Mouse (Mus musculus) hindbrain, embryonic 11.5 days (tissue): ENCODE data around the gene Pth2. TPM values are rescaled to one million over a fixed set of nuclear protein-coding genes. Genes with fewer than 3 reads are reported as not detected.

ENCODE experiments used
- ATAC-seq: fragments of 200-750 bp; cut with Nextera tagmentation; 2 replicates; pipeline ENCODE4 v1.8.0; 2017; ENCODE audit warnings: mild to moderate bottlenecking, moderate TSS enrichment, moderate library complexity; ENCODE audit not compliant: low FRiP score
- DNase-seq: peaks from one replicate; pipeline ENCODE4 v3.0.0-alpha.2; 2015; ENCODE audit warnings: low spot score
- H3K27ac ChIP-seq: fragments of 300-500 bp; sonication (generic); 2 replicates; pipeline ENCODE4 v1.5.1; 2014; ENCODE audit warnings: mild to moderate bottlenecking, low read depth, low read length
- H3K27me3 ChIP-seq: fragments of 300-500 bp; sonication (generic); 2 replicates; pipeline ENCODE4 v1.6.1; 2014; ENCODE audit warnings: mild to moderate bottlenecking, low read length, moderate library complexity, mixed read lengths; ENCODE audit not compliant: control insufficient read depth, insufficient read depth
- H3K36me3 ChIP-seq: fragments of 300-500 bp; sonication (generic); 2 replicates; pipeline ENCODE4 v1.6.1; 2014; ENCODE audit warnings: mild to moderate bottlenecking, low read length, moderate library complexity, mixed read lengths; ENCODE audit not compliant: control insufficient read depth, insufficient read depth
- H3K4me1 ChIP-seq: fragments of 300-500 bp; sonication (generic); replicated peaks from 2 replicates; pipeline ENCODE4 v1.6.1; 2014; ENCODE audit warnings: low read length, mixed read lengths; ENCODE audit not compliant: control insufficient read depth, insufficient read depth
- H3K4me2 ChIP-seq: fragments of 300-500 bp; sonication (generic); replicated peaks from 2 replicates; pipeline ENCODE4 v1.6.1; 2014; ENCODE audit warnings: mild to moderate bottlenecking, low read depth, low read length
- H3K4me3 ChIP-seq: fragments of 300-500 bp; sonication (generic); 2 replicates; pipeline ENCODE4 v1.5.1; 2014; ENCODE audit warnings: low read depth, low read length
- H3K9ac ChIP-seq: fragments of 300-500 bp; sonication (generic); 2 replicates; pipeline ENCODE4 v1.6.1; 2014; ENCODE audit warnings: low read depth, low read length
- H3K9me3 ChIP-seq: fragments of 300-500 bp; sonication (generic); 2 replicates; pipeline ENCODE4 v1.6.1; 2016; ENCODE audit warnings: low read length; ENCODE audit not compliant: control insufficient read depth
- WGBS: fragments of 180-500 bp; shearing (Covaris S2); extraction: QIAGEN DNeasy Blood & Tissue Kit; methylation state at CpG from one replicate; pipeline ENCODE4 v1.1.7; 2014; 5-methylcytosine and 5-hydroxymethylcytosine counted together
- polyA plus RNA-seq: library from polyadenylated mRNA; unstranded; fragments of >200 nt; fragmentation: Nextera tagmentation; extraction: Ambion mirVana; gene quantifications from 2 replicates; pipeline ENCODE4 v1.2.1, GENCODE M21; 2014

Pth2 gene
- polyA plus RNA-seq, 1 experiment from 2014 or later: not detected

GRCm38 (mm10) chr7:45204380-45205143, 23.8 kb downstream of the Pth2 start, which contains the start of gene Ccdc155:
Gene Ccdc155, minus strand, starts transcription at chr7:45204892.
- Histone ChIP-seq H3K4me2 (peak within 1 kb of the TSS; percentile 21), H3K4me3 (peak within 1 kb of the TSS; percentile 34), H3K9me3 (no peaks in the 10 kb centered on the region), H3K27ac (no peak within 1 kb of the TSS), H3K4me1 (no peaks in the 10 kb centered on the region), H3K36me3 (no peaks in the 10 kb centered on the region), H3K27me3 (peaks cover 8% of the 10 kb centered on the region), H3K9ac (peak within 1 kb of the TSS; percentile 34; the same call in 1 of the 2 replicates)
- 9% methylated on average over 44 of the region's 44 CpGs for WGBS
- ATAC-seq: peak; percentile 96
- DNase-seq: peak; percentile 99

- H3K4me1 ChIP-seq: no peaks in the 10 kb centered on the region
- H3K27me3 ChIP-seq: peaks cover 21% of the 10 kb centered on the region
- H3K27ac ChIP-seq: no peak overlapping the region
- no peaks in the 10 kb centered on the region for H3K9me3 ChIP-seq
- no peaks in the 10 kb centered on the region for H3K36me3 ChIP-seq
- H3K4me3 ChIP-seq: no peak overlapping the region
- ATAC-seq (no peak), DNase-seq (no peak)
- WGBS: 76% methylated on average over 6 of the region's 6 CpGs
- H3K9ac ChIP-seq: no peak overlapping the region
- H3K4me2 ChIP-seq: no peak overlapping the region
These were observed 27.5 kb downstream of the Pth2 start for GRCm38 (mm10) chr7:45208260-45208659.

- ATAC-seq (no peak), DNase-seq (no peak)
- whole genome bisulfite sequencing: 76% methylated on average over 10 of the region's 10 CpGs
- Histone ChIP-seq H3K9ac (no peak overlapping the region), H3K9me3 (no peaks in the 10 kb centered on the region), H3K36me3 (no peaks in the 10 kb centered on the region), H3K4me3 (no peak overlapping the region), H3K4me2 (no peak overlapping the region), H3K4me1 (no peaks in the 10 kb centered on the region; the same call in 1 of the 2 replicates), H3K27ac (no peak overlapping the region), H3K27me3 (peaks cover 19% of the 10 kb centered on the region)
These were observed 30.3 kb downstream of the Pth2 start for GRCm38 (mm10) chr7:45211070-45211469.

DNA sequence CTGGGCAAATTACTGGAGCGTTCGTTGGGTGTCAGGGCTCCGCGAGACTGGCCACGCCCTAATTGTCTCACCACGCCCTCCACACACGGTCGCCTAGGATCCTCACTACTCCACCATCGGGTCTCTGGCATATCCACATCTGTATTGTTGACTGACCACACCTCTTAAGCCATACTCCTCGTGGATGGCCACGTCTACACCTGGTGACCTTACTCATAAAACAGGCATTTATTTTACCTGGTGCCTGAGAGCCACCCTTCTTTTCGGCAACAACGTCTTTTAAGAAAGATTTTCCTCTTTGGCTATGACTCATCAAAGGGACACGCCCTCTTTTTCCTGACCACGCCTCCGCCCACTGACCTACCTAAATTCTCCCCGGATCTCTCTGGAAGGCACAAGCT, 31.1 kb downstream of the Pth2 start, which contains the start of gene Dkkl1:
Dkkl1 (minus strand) TSS at position 297 of the 401 bp plus-strand sequence.
- no peak within 1 kb of the TSS for H3K4me3 ChIP-seq
- H3K9me3 ChIP-seq: no peaks in the 10 kb centered on the region
- H3K27ac ChIP-seq: no peak within 1 kb of the TSS
- peak; percentile 23 for DNase-seq
- no peak within 1 kb of the TSS for H3K9ac ChIP-seq
- 3% methylated on average over 17 of the region's 17 CpGs for WGBS
- no peaks in the 10 kb centered on the region for H3K36me3 ChIP-seq
- H3K4me1 ChIP-seq: peaks cover 1% of the 10 kb centered on the region
- H3K4me2 ChIP-seq: peak within 1 kb of the TSS; percentile 14
- no peak for ATAC-seq
- H3K27me3 ChIP-seq: peaks cover 19% of the 10 kb centered on the region

- WGBS: 69% methylated on average over 7 of the region's 7 CpGs
- no peak for DNase-seq
- H3K36me3 ChIP-seq: no peaks in the 10 kb centered on the region
- H3K4me2 ChIP-seq: no peak overlapping the region
- peaks cover 6% of the 10 kb centered on the region for H3K4me1 ChIP-seq
- H3K27me3 ChIP-seq: peaks cover 19% of the 10 kb centered on the region
- ATAC-seq: no peak
- no peaks in the 10 kb centered on the region for H3K9me3 ChIP-seq
- no peak overlapping the region for H3K9ac ChIP-seq
- H3K27ac ChIP-seq: no peak overlapping the region
- no peak overlapping the region for H3K4me3 ChIP-seq
These were observed 31.6 kb downstream of the Pth2 start for GRCm38 (mm10) chr7:45212356-45212755.

DNA sequence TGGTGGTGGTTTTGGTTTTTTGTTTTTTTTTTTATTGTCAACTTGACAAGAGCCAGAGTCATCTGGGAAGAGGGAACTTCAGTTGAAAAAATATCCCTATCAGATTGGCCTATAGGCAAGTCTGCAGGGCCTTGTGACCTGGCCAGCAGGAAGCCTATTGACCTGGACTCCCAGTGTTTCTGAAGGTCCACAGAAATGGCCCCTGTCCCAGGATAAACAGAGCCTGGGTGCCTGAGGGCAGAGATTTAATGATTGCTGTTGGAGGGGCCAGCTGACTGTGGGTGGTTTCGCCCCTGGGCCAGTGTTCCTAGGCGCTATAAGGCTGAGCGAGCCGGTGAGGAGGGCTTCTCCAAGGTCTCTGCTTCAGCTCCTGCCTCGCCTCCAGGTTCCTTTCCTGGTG, 32.9 kb downstream of the Pth2 start:
- no peak for ATAC-seq
- no peak overlapping the region for H3K4me3 ChIP-seq
- H3K27me3 ChIP-seq: peaks cover 19% of the 10 kb centered on the region
- H3K9me3 ChIP-seq: no peaks in the 10 kb centered on the region
- peaks cover 7% of the 10 kb centered on the region for H3K4me1 ChIP-seq
- no peak overlapping the region for H3K9ac ChIP-seq
- 68% methylated on average over 5 of the region's 5 CpGs for whole genome bisulfite sequencing
- no peak overlapping the region for H3K27ac ChIP-seq
- DNase-seq: peak; percentile 2
- no peak overlapping the region for H3K4me2 ChIP-seq
- H3K36me3 ChIP-seq: no peaks in the 10 kb centered on the region; the same call in 1 of the 2 replicates

DNA sequence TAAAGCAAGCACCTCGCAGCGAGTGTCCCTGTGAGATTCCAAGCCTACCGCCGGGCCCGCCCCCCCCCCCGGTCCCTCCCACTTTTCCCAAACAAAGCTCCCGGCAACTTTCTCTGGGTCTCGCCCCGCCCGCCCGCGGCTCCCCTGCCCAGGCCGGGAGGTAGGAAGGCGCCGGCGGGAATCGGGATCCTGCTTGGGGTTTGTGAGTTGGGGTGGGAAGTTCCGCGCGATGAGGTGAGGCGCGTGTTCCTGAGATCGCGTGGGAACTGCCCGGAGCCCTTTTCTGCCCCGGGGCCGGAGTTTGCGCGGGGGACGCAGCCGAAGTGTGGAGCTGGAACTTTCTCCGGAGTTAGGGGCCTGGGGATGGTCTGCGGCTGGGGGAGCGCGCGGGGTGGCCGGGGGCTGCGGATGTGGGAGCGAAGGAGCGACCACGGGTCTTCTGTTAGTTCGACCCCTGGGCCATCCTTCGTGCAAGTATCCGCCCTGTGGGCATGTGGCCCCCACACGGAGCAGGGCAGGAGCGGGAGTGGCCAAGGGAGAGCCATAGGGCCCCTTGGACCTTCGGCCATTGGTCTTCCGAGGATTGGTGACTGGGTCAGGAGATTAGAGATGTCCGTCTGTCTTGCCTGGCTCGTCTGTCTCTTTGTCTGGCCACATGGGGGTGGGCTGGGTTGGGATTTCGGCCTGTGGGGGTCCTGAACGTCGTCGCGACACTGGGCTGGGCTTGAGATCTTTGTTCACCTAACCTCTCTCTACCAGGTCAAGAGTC, 35.1 kb downstream of the Pth2 start, which contains the start of gene Tead2:
Tead2 (plus strand) TSS at position 81 of the 769 bp plus-strand sequence.
- H3K9ac ChIP-seq: peak within 1 kb of the TSS; percentile 90

DNA sequence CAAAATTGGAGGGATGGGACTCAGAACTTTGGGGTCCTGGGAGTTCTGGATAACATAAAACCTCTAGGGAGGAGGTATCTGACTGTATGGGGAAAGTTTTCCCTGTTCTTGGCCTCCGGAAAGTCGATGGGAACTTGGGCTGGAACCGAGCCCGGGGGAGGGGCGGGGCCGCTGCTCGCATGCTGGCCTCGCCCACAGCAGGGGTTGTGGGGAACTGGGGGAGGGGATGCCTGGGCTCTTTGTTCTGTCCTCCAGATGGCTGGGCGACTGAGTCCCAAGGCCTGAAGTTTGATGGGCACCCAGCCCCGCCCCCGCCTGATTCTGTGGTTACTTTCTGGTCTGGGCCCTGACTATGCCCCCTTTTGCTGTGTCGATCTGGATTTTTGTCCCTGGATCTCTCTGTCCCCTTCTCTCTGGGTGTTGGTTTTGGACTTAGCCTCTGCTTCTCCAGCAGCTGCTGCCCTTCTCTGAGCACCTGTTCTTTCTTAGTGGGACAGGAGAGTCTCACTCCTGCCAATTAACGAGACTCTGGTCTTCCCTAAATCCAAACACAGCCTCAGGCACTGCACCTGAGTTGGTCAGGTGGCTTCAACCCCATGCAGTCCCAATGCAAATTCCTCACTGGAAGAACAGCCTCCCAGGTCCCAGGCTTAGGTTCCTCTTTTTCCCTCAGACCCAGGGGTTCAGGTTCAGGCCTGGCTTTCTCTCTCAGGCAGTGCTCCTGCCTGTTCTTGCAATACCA, 35.8 kb downstream of the Pth2 start:
- DNase-seq (peak; percentile 95), ATAC-seq (peak; percentile 88)
- Histone ChIP-seq H3K27me3 (peaks cover 4% of the 10 kb centered on the region), H3K4me3 (peak overlapping the region; percentile 63), H3K4me1 (peaks cover 9% of the 10 kb centered on the region), H3K36me3 (peaks cover 8% of the 10 kb centered on the region; the same call in 1 of the 2 replicates), H3K27ac (peak overlapping the region; percentile 78), H3K4me2 (peak overlapping the region; percentile 92), H3K9ac (peak overlapping the region; percentile 90), H3K9me3 (no peaks in the 10 kb centered on the region)
- under 1% methylated on average over 9 of the region's 13 CpGs for WGBS

More for the DNA sequence above, 35.1 kb downstream of the Pth2 start, which contains the start of gene Tead2:
- Histone ChIP-seq H3K4me2 (peak within 1 kb of the TSS; percentile 92), H3K36me3 (peaks cover 8% of the 10 kb centered on the region; the same call in 1 of the 2 replicates), H3K9me3 (no peaks in the 10 kb centered on the region), H3K4me3 (peak within 1 kb of the TSS; percentile 63), H3K27me3 (peaks cover 10% of the 10 kb centered on the region), H3K4me1 (peaks cover 9% of the 10 kb centered on the region), H3K27ac (peak within 1 kb of the TSS; percentile 78)
- DNase-seq: peak; percentile 79
- under 1% methylated on average over 54 of the region's 55 CpGs for WGBS
- peak; percentile 73 for ATAC-seq
